Mouse (Mus musculus): ENCODE data around the gene Adgrl2. TPM values are rescaled to one million over a fixed set of nuclear protein-coding genes. Genes with fewer than 3 reads are reported as not detected.

The Adgrl2 gene
- total and polyA plus RNA-seq, 3 experiments, result 0.34 to 6.6 (median 3.2) TPM

DNA sequence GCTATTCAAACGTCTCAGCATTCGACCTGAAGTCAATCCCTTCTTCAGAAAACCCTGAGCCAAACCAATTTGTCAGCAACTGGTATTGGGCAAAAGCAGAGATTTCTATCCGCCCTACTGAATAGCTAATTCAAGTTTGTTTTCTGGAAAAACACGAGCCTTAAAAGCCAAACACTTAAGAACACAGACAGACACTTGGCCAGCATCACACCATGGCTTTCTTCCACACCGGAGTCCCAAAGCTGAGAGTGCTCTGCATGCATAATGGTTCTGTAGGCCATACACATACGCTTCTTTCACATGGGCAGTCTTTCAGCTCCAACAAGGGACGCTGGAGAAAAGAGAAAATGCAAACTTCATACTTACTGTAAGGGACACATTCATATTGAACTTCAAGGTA lies 125.1 kb downstream of the Adgrl2 start:
- Histone ChIP-seq H3K27me3 (replicated peaks) (no peaks in the 10 kb centered on the region), H3K9ac (ENCODE audit: insufficient read depth, low read depth) (no peak overlapping the region), H3K36me3 (replicated peaks in 1 of 2; ENCODE audit: control insufficient read depth in 1 of 2, insufficient read depth in 1 of 2, low read length in 1 of 2) (no peaks in the 10 kb centered on the region), H3K9me3 (replicated peaks; ENCODE audit: low read length) (no peaks in the 10 kb centered on the region), H3K4me1 (ENCODE audit: control insufficient read depth in 1 of 2, insufficient read depth in 2 of 2) (peaks cover 4 to 6% of the 10 kb centered on the region in 2 experiments; a peak in 2 of 4 replicates), H3K4me3 (replicated peaks in 1 of 3; ENCODE audit: low read depth in 2 of 3, low read length in 2 of 3, poor library complexity in 1 of 3) (no peak overlapping the region), H3K4me2 (ENCODE audit: insufficient read depth, low read depth, poor library complexity, severe bottlenecking) (no peak overlapping the region), H3K27ac (ENCODE audit: insufficient read depth, low read depth) (no peak overlapping the region), H3K79me2 (replicated peaks; ENCODE audit: control insufficient read depth, extremely low read depth, insufficient read depth, poor library complexity, severe bottlenecking) (no peaks in the 10 kb centered on the region)
- DNase-seq (ENCODE audit: extremely low read depth), result no peak
- in situ Hi-C loops (cut with MboI; ENCODE audit: low pct_ligation_motif_present, low pct_unique_long_range_greater_than_20kb, low sequenced_read_pairs) (no loop called here), dilution Hi-C loops (cut with MboI; ENCODE audit: extremely low pct_ligation_motif_present, extremely low pct_unique_long_range_greater_than_20kb, low sequenced_read_pairs) (no loop called here)
- TF ChIP-seq ZMIZ1 (IDR thresholded peaks at IDR 0.05; ENCODE audit: low read depth, low read length) (no peak), ETS1 (conservative IDR thresholded peaks at IDR 0.05; ENCODE audit: low read depth, low read length) (no peak), JUND (conservative IDR thresholded peaks at IDR 0.05; ENCODE audit: low read depth, low read length) (no peak), SMC3 (IDR thresholded peaks at IDR 0.05; ENCODE audit: low read depth, low read length) (no peak), NRF1 (IDR thresholded peaks at IDR 0.05; ENCODE audit: low read depth, low read length) (no peak)

DNA sequence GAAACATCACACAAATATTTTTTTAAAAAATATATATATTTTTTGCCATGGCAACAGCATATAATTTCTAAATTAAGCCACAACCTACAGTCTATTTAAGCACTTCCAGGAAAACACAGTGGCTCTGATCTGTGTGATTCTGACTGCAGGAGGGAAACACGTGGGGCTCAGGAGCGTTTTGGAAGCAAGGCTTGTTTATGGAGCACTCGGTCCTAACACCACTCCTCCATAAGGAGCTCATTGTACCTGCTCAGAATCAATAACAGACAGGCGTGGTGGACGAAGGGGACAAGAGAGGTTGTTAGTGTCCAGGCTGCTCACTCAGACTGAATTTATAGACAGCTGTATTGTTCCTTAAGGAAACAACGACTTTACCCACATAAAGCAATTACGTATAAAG lies 128.5 kb downstream of the Adgrl2 start:
- DNase-seq (ENCODE audit: extremely low read depth), result no peak
- dilution Hi-C loops (cut with MboI; ENCODE audit: extremely low pct_ligation_motif_present, extremely low pct_unique_long_range_greater_than_20kb, low sequenced_read_pairs), result no loop called here
- H3K27me3 ChIP-seq (replicated peaks), result no peaks in the 10 kb centered on the region
- H3K9ac ChIP-seq (ENCODE audit: insufficient read depth, low read depth), result no peak overlapping the region
- H3K27ac ChIP-seq (ENCODE audit: insufficient read depth, low read depth), result no peak overlapping the region
- no peaks in the 10 kb centered on the region for H3K9me3 ChIP-seq (replicated peaks; ENCODE audit: low read length)
- H3K79me2 ChIP-seq (replicated peaks; ENCODE audit: control insufficient read depth, extremely low read depth, insufficient read depth, poor library complexity, severe bottlenecking), result no peaks in the 10 kb centered on the region
- H3K4me2 ChIP-seq (ENCODE audit: insufficient read depth, low read depth, poor library complexity, severe bottlenecking), result no peak overlapping the region
- H3K4me3 ChIP-seq (replicated peaks in 1 of 3; ENCODE audit: low read depth in 2 of 3, low read length in 2 of 3, poor library complexity in 1 of 3), result no peak overlapping the region
- in situ Hi-C loops (cut with MboI; ENCODE audit: low pct_ligation_motif_present, low pct_unique_long_range_greater_than_20kb, low sequenced_read_pairs), result no loop called here
- TF ChIP-seq PAX5 (IDR thresholded peaks at IDR 0.05; ENCODE audit: low read length) (no peak), SIN3A (IDR thresholded peaks at IDR 0.05; ENCODE audit: low read length) (no peak), MYC (IDR thresholded peaks at IDR 0.05; ENCODE audit: low read depth, low read length) (no peak), POLR2AphosphoS2 (IDR thresholded peaks at IDR 0.05; ENCODE audit: low read depth, low read length) (no peak), SMC3 (IDR thresholded peaks at IDR 0.05; ENCODE audit: low read depth, low read length) (no peak), KAT2A (IDR thresholded peaks at IDR 0.05; ENCODE audit: insufficient replicate concordance, low read length) (no peak), CHD1 (IDR thresholded peaks at IDR 0.05; ENCODE audit: low read depth, low read length) (no peak), MAX (IDR thresholded peaks at IDR 0.05; ENCODE audit: low read length) (no peak), ETS1 (conservative IDR thresholded peaks at IDR 0.05; ENCODE audit: low read depth, low read length) (no peak)
- no peaks in the 10 kb centered on the region for H3K4me1 ChIP-seq (ENCODE audit: control insufficient read depth in 1 of 2, insufficient read depth in 2 of 2)
- peaks cover 0 to 3% of the 10 kb centered on the region in 2 experiments for H3K36me3 ChIP-seq (replicated peaks in 1 of 2; ENCODE audit: control insufficient read depth in 1 of 2, insufficient read depth in 1 of 2, low read length in 1 of 2)

DNA sequence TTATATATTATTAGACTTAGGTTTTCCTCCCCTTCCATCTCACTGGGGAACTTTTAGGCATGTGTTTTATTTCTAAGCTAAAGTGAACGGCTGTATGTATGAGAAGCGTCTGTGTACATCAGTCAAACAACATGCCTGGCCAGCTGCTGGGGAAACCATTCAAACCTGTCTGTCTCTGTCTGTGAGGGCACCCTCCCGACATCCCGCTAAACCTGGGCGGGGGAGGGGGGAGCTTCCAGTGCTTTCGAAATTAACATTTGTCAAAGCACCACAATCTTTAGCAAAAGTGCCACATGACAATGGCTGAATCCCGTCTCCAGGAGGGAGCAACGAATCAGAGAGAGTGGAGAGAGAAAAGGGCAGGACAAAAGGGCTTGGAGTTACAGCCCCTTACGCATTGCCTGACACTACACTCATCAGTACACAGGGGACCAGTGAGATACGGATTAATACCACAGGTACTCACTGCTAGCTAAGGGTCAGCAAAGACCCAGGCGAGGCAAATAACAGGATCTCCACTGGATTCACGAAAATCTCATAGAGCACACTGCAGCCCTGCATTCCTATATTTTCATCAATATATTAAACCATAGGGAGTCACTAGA lies 135.9 kb downstream of the Adgrl2 start:
- no peaks in the 10 kb centered on the region for H3K27me3 ChIP-seq (replicated peaks)
- H3K9ac ChIP-seq (ENCODE audit: insufficient read depth, low read depth), result no peak overlapping the region
- in situ Hi-C loops (cut with MboI; ENCODE audit: low pct_ligation_motif_present, low pct_unique_long_range_greater_than_20kb, low sequenced_read_pairs), result no loop called here
- peaks cover 0 to 6% of the 10 kb centered on the region in 2 experiments for H3K36me3 ChIP-seq (replicated peaks in 1 of 2; ENCODE audit: control insufficient read depth in 1 of 2, insufficient read depth in 1 of 2, low read length in 1 of 2)
- no peaks in the 10 kb centered on the region for H3K9me3 ChIP-seq (replicated peaks; ENCODE audit: low read length)
- dilution Hi-C loops (cut with MboI; ENCODE audit: extremely low pct_ligation_motif_present, extremely low pct_unique_long_range_greater_than_20kb, low sequenced_read_pairs), result no loop called here
- H3K27ac ChIP-seq (ENCODE audit: insufficient read depth, low read depth), result no peak overlapping the region
- H3K4me2 ChIP-seq (ENCODE audit: insufficient read depth, low read depth, poor library complexity, severe bottlenecking), result no peak overlapping the region
- no peak overlapping the region for H3K4me3 ChIP-seq (replicated peaks in 1 of 3; ENCODE audit: low read depth in 2 of 3, low read length in 2 of 3, poor library complexity in 1 of 3)
- TF ChIP-seq RCOR1 (conservative IDR thresholded peaks at IDR 0.05; ENCODE audit: low read depth, low read length) (no peak), NRF1 (IDR thresholded peaks at IDR 0.05; ENCODE audit: low read depth, low read length) (no peak), MEF2A (IDR thresholded peaks at IDR 0.05; ENCODE audit: borderline replicate concordance, low read depth, low read length) (no peak), ETS1 (conservative IDR thresholded peaks at IDR 0.05; ENCODE audit: low read depth, low read length) (no peak), PAX5 (IDR thresholded peaks at IDR 0.05; ENCODE audit: low read length) (no peak), CHD1 (IDR thresholded peaks at IDR 0.05; ENCODE audit: low read depth, low read length) (no peak), MAX (IDR thresholded peaks at IDR 0.05; ENCODE audit: low read length) (no peak), TCF12 (IDR thresholded peaks at IDR 0.05; ENCODE audit: low read depth, low read length) (no peak)
- no peak for DNase-seq (ENCODE audit: extremely low read depth)
- H3K4me1 ChIP-seq (ENCODE audit: control insufficient read depth in 1 of 2, insufficient read depth in 2 of 2), result peaks cover 6 to 16% of the 10 kb centered on the region in 2 experiments; a peak in 2 of 4 replicates
- H3K79me2 ChIP-seq (replicated peaks; ENCODE audit: control insufficient read depth, extremely low read depth, insufficient read depth, poor library complexity, severe bottlenecking), result no peaks in the 10 kb centered on the region

Data from CH12.LX (cell line).